Mouse (Mus musculus): ENCODE measurements at regions not wholly inside any gene's neighbourhood (a gene's known extent, or its start where the extent isn't known, plus 50 kb on each side); places are given as distances from the start of the nearest gene placed in this dataset.

DNA sequence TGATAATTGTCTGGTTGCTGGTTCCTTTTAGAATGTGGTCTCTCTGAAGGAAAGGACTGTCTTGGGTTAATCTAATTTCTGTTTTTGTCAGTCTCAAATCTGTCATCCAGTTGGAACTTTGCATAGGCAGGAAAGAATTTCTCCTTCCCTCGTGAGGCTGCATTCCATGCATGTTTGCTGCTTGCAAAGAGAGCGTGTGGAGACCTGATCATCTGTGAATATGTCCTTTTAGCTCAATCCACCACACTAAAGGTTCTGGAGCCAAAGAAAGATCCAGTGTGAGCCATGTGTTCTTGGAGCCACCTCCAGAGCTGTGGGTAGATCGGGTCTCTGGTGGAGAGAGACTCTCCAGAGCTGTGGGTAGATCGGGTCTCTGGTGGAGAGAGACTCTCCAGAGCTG is 200.2 kb downstream of the Ttc32 start:
- Histone ChIP-seq H3K9me3 (replicated peaks; ENCODE audit: low read length) (no peaks in the 10 kb centered on the region), H3K27me3 (replicated peaks) (no peaks in the 10 kb centered on the region), H3K9ac (ENCODE audit: insufficient read depth, low read depth) (no peak overlapping the region), H3K4me2 (ENCODE audit: insufficient read depth, low read depth, poor library complexity, severe bottlenecking) (no peak overlapping the region), H3K36me3 (replicated peaks in 1 of 2; ENCODE audit: control insufficient read depth in 1 of 2, insufficient read depth in 1 of 2, low read length in 1 of 2) (no peaks in the 10 kb centered on the region), H3K4me1 (ENCODE audit: control insufficient read depth in 1 of 2, insufficient read depth in 2 of 2) (no peaks in the 10 kb centered on the region), H3K79me2 (replicated peaks; ENCODE audit: control insufficient read depth, extremely low read depth, insufficient read depth, poor library complexity, severe bottlenecking) (no peaks in the 10 kb centered on the region), H3K27ac (ENCODE audit: insufficient read depth, low read depth) (no peak overlapping the region), H3K4me3 (replicated peaks in 1 of 3; ENCODE audit: low read depth in 2 of 3, low read length in 2 of 3, poor library complexity in 1 of 3) (no peak overlapping the region)
- in situ Hi-C loops (cut with MboI; ENCODE audit: low pct_ligation_motif_present, low pct_unique_long_range_greater_than_20kb, low sequenced_read_pairs) = no loop called here
- dilution Hi-C loops (cut with MboI; ENCODE audit: extremely low pct_ligation_motif_present, extremely low pct_unique_long_range_greater_than_20kb, low sequenced_read_pairs) = no loop called here
- no peak for DNase-seq (ENCODE audit: extremely low read depth)
- no peak for TF ChIP-seq JUND (conservative IDR thresholded peaks at IDR 0.05; ENCODE audit: low read depth, low read length)
- TF ChIP-seq TBP (conservative IDR thresholded peaks at IDR 0.05; ENCODE audit: low read depth, low read length) = no peak
- TF ChIP-seq RCOR1 (conservative IDR thresholded peaks at IDR 0.05; ENCODE audit: low read depth, low read length) = no peak
- no peak for TF ChIP-seq PAX5 (IDR thresholded peaks at IDR 0.05; ENCODE audit: low read length)
- no peak for TF ChIP-seq RAD21 (IDR thresholded peaks at IDR 0.05; ENCODE audit: low read depth, low read length)
- TF ChIP-seq ELF1 (IDR thresholded peaks at IDR 0.05; ENCODE audit: low read depth, low read length) = no peak
- no peak for TF ChIP-seq SMC3 (IDR thresholded peaks at IDR 0.05; ENCODE audit: low read depth, low read length)

DNA sequence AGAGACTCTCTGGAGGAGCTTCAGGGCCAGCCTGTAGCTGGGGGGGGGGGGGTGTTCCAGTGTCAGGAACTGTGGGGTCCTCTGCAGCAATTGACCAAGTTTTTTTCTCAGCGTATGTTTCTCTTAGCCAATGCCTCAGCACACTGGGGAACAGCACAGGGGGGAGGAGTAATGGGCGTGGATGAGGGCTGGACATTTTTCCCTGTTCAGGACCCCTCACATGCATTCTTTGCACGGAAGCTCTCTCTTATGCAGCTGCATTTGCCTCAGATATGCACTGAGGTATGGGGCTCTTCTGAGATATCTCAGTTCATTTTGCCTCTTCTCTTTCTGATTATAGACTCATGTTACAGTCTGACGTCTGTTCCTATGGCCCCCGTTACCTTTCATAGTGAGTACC is 200.8 kb downstream of the Ttc32 start:
- H3K27me3 ChIP-seq (replicated peaks) = no peaks in the 10 kb centered on the region
- no peak overlapping the region for H3K27ac ChIP-seq (ENCODE audit: insufficient read depth, low read depth)
- in situ Hi-C loops (cut with MboI; ENCODE audit: low pct_ligation_motif_present, low pct_unique_long_range_greater_than_20kb, low sequenced_read_pairs) (no loop called here), dilution Hi-C loops (cut with MboI; ENCODE audit: extremely low pct_ligation_motif_present, extremely low pct_unique_long_range_greater_than_20kb, low sequenced_read_pairs) (no loop called here)
- no peak for TF ChIP-seq TCF12 (IDR thresholded peaks at IDR 0.05; ENCODE audit: low read depth, low read length)
- TF ChIP-seq KAT2A (IDR thresholded peaks at IDR 0.05; ENCODE audit: insufficient replicate concordance, low read length) = no peak
- TF ChIP-seq ZMIZ1 (IDR thresholded peaks at IDR 0.05; ENCODE audit: low read depth, low read length) = no peak
- no peak for TF ChIP-seq ZNF384 (IDR thresholded peaks at IDR 0.05; ENCODE audit: low read depth, low read length)
- no peak for TF ChIP-seq GABPA (IDR thresholded peaks at IDR 0.05; ENCODE audit: insufficient replicate concordance, low read depth, low read length)
- TF ChIP-seq E2F4 (IDR thresholded peaks at IDR 0.05; ENCODE audit: insufficient replicate concordance, low read depth, low read length) = no peak
- no peak for TF ChIP-seq IRF4 (IDR thresholded peaks at IDR 0.05; ENCODE audit: low read depth, low read length)
- no peak for TF ChIP-seq MAFK (IDR thresholded peaks at IDR 0.05; ENCODE audit: insufficient replicate concordance, low read length)
- TF ChIP-seq SIN3A (IDR thresholded peaks at IDR 0.05; ENCODE audit: low read length) = no peak
- no peak for TF ChIP-seq POLR2A (IDR thresholded peaks at IDR 0.05; ENCODE audit: low read depth, low read length)
- no peak for TF ChIP-seq ETS1 (conservative IDR thresholded peaks at IDR 0.05; ENCODE audit: low read depth, low read length)
- TF ChIP-seq NRF1 (IDR thresholded peaks at IDR 0.05; ENCODE audit: low read depth, low read length) = no peak
- no peak for TF ChIP-seq HCFC1 (IDR thresholded peaks at IDR 0.05; ENCODE audit: low read depth, low read length)
- no peak for TF ChIP-seq JUND (conservative IDR thresholded peaks at IDR 0.05; ENCODE audit: low read depth, low read length)
- TF ChIP-seq UBTF (IDR thresholded peaks at IDR 0.05; ENCODE audit: low read depth, low read length) = no peak
- TF ChIP-seq MAZ (IDR thresholded peaks at IDR 0.05; ENCODE audit: low read depth, low read length) = no peak
- TF ChIP-seq MXI1 (IDR thresholded peaks at IDR 0.05; ENCODE audit: low read depth, low read length) = no peak
- TF ChIP-seq TBP (conservative IDR thresholded peaks at IDR 0.05; ENCODE audit: low read depth, low read length) = no peak
- no peak for TF ChIP-seq CTCF (conservative IDR thresholded peaks at IDR 0.05 in 1 of 2, IDR thresholded peaks at IDR 0.05 in 1 of 2; ENCODE audit: low read depth in 2 of 2, low read length in 2 of 2)
- TF ChIP-seq USF1 (IDR thresholded peaks at IDR 0.05; ENCODE audit: low read depth, low read length) = no peak
- no peak overlapping the region for H3K4me2 ChIP-seq (ENCODE audit: insufficient read depth, low read depth, poor library complexity, severe bottlenecking)
- no peak overlapping the region for H3K4me3 ChIP-seq (replicated peaks in 1 of 3; ENCODE audit: low read depth in 2 of 3, low read length in 2 of 3, poor library complexity in 1 of 3)
- no peaks in the 10 kb centered on the region for H3K36me3 ChIP-seq (replicated peaks in 1 of 2; ENCODE audit: control insufficient read depth in 1 of 2, insufficient read depth in 1 of 2, low read length in 1 of 2)
- H3K9ac ChIP-seq (ENCODE audit: insufficient read depth, low read depth) = no peak overlapping the region
- no peaks in the 10 kb centered on the region for H3K4me1 ChIP-seq (ENCODE audit: control insufficient read depth in 1 of 2, insufficient read depth in 2 of 2)
- no peaks in the 10 kb centered on the region for H3K79me2 ChIP-seq (replicated peaks; ENCODE audit: control insufficient read depth, extremely low read depth, insufficient read depth, poor library complexity, severe bottlenecking)
- no peak for DNase-seq (ENCODE audit: extremely low read depth)
- H3K9me3 ChIP-seq (replicated peaks; ENCODE audit: low read length) = no peaks in the 10 kb centered on the region
